Mouse (Mus musculus): Measurements from ENCODE around the gene Pdlim5. TPM values are rescaled to one million over a fixed set of nuclear protein-coding genes. Genes with fewer than 3 reads are reported as not detected.
A peak's percentile ranks its signal among the peaks of the same experiment; 100 is the strongest.

The Pdlim5 gene
- polyA plus RNA-seq, 1 experiment from 2014 or later: 19.2 TPM

DNA sequence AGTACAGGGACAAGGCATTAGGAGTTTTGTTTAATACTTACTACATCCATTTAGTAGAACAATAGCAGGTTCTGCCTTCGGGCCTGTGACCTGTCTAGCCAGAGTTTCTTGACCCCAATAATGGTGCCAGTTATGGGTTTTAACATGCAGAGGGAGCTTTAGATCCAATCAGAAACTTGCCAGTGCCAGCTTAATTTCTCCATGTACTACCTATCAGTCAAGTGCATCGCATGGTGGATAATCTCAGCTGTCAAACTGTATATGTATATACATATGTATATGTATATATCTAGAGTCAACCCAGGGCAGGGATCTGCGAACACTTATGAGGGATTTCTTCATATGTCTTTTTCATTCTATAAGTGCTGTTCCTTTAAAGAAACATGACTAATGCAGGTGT is 61.0 kb downstream of the Pdlim5 start:
- Histone ChIP-seq H3K36me3 (ENCODE audit: control insufficient read depth, insufficient read depth, low read length) (no peaks in the 10 kb centered on the region), H3K4me2 (ENCODE audit: low read length) (no peak overlapping the region), H3K27ac (ENCODE audit: low read depth, low read length) (no peak overlapping the region), H3K9ac (ENCODE audit: low read depth, low read length) (no peak overlapping the region), H3K4me1 (ENCODE audit: control insufficient read depth, insufficient read depth, low read depth, low read length) (no peaks in the 10 kb centered on the region), H3K27me3 (replicated peaks; ENCODE audit: control insufficient read depth, insufficient read depth, low read length) (no peaks in the 10 kb centered on the region), H3K9me3 (ENCODE audit: control insufficient read depth, low read length) (no peaks in the 10 kb centered on the region), H3K4me3 (ENCODE audit: low read length) (no peak overlapping the region)
- no peak for ATAC-seq
- 90% methylated on average over 3 of the region's 3 CpGs for WGBS

DNA sequence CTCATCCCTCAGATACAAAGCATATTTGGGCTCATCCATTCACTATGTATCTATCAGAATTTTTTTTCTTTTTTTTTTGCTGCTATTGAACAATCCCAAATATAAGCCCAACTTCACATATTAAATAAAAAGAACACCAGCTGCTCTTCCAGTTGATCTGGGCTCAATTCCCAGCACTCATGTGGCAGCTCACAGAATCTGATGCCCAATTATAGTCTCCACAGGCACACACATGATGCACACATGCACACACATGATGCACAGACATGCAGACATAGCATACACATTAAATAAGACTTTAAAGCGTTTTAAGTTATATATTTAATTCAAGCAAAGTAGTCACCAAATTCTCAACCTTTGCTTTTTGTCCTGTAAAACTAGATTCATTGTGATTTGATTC is 62.0 kb downstream of the Pdlim5 start:
- no peak overlapping the region for H3K4me3 ChIP-seq (ENCODE audit: low read length)
- no peak for ATAC-seq
- no peak overlapping the region for H3K27ac ChIP-seq (ENCODE audit: low read depth, low read length)
- H3K4me2 ChIP-seq (ENCODE audit: low read length): no peak overlapping the region
- no peaks in the 10 kb centered on the region for H3K4me1 ChIP-seq (ENCODE audit: control insufficient read depth, insufficient read depth, low read depth, low read length)
- H3K9ac ChIP-seq (ENCODE audit: low read depth, low read length): no peak overlapping the region
- no peaks in the 10 kb centered on the region for H3K9me3 ChIP-seq (ENCODE audit: control insufficient read depth, low read length)
- H3K27me3 ChIP-seq (replicated peaks; ENCODE audit: control insufficient read depth, insufficient read depth, low read length): no peaks in the 10 kb centered on the region
- no peaks in the 10 kb centered on the region for H3K36me3 ChIP-seq (ENCODE audit: control insufficient read depth, insufficient read depth, low read length)
- WGBS: 98% methylated on average over 1 of the region's 1 CpGs

GRCm38 (mm10) chr3:142332716-142333115 is 62.8 kb downstream of the Pdlim5 start:
- H3K4me1 ChIP-seq (ENCODE audit: control insufficient read depth, insufficient read depth, low read depth, low read length): no peaks in the 10 kb centered on the region
- no peak overlapping the region for H3K27ac ChIP-seq (ENCODE audit: low read depth, low read length)
- H3K9me3 ChIP-seq (ENCODE audit: control insufficient read depth, low read length): no peaks in the 10 kb centered on the region
- WGBS: 81% methylated on average over 4 of the region's 4 CpGs
- H3K9ac ChIP-seq (ENCODE audit: low read depth, low read length): no peak overlapping the region
- no peak for ATAC-seq
- H3K27me3 ChIP-seq (replicated peaks; ENCODE audit: control insufficient read depth, insufficient read depth, low read length): no peaks in the 10 kb centered on the region
- H3K36me3 ChIP-seq (ENCODE audit: control insufficient read depth, insufficient read depth, low read length): no peaks in the 10 kb centered on the region
- no peak overlapping the region for H3K4me2 ChIP-seq (ENCODE audit: low read length)
- no peak overlapping the region for H3K4me3 ChIP-seq (ENCODE audit: low read length)

DNA sequence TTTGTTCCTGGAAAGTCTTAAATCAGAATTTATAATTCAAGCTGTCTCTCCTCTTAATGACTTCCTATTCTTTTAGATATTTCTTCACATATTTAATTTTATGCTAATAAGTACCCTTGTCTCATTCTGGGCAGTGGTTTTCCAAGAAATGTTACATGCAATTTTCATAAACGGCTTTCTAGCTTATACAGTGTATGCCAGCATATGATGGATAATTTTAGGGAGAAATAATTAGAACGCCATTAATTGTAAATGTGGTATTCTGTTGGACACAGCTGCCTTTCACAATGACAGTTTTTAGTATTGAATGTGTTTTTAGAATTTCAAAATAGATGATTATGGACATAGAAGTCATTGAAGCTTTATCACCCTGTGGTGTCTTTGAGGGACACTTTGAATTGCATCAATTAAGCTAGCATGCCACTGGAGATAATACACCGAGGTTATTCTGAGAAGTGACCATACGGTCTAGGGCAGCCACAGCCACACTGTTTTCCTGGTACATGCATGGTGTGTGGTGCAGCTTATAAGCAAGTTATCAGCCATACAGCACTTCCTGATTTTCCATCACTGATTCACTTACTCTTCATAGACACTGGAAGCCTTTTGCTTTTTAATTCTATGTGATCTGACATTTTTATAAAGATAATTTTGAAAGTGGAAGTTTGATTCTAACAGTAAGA is 63.5 kb downstream of the Pdlim5 start:
- WGBS: 78% methylated on average over 4 of the region's 4 CpGs
- no peak for ATAC-seq
- H3K27ac ChIP-seq (ENCODE audit: low read depth, low read length): no peak overlapping the region

DNA sequence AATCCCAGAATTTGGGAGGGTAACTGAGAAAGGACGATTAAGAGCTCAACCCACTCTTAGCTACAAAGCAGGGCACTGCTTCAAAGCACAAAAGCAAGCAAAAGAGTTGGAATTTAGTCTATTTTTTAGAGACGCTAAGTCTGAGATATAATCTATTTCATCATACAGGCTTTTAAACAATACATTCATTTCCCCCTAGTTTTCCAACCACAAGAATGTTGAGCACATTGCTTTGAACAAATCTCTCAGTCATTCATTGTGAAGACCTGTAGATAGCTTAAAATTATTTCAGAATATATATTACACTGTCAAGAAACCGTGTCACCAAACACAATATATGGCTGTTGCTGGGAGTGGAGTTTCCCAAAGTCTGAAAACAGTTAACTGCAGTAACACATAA is 65.1 kb downstream of the Pdlim5 start:
- 87% methylated on average over 3 of the region's 3 CpGs for WGBS

More for the DNA sequence above, 63.5 kb downstream of the Pdlim5 start:
- no peak overlapping the region for H3K4me2 ChIP-seq (ENCODE audit: low read length)
- H3K27me3 ChIP-seq (replicated peaks; ENCODE audit: control insufficient read depth, insufficient read depth, low read length): no peaks in the 10 kb centered on the region
- no peaks in the 10 kb centered on the region for H3K9me3 ChIP-seq (ENCODE audit: control insufficient read depth, low read length)
- no peaks in the 10 kb centered on the region for H3K4me1 ChIP-seq (ENCODE audit: control insufficient read depth, insufficient read depth, low read depth, low read length)
- H3K4me3 ChIP-seq (ENCODE audit: low read length): no peak overlapping the region
- no peak overlapping the region for H3K9ac ChIP-seq (ENCODE audit: low read depth, low read length)
- no peaks in the 10 kb centered on the region for H3K36me3 ChIP-seq (ENCODE audit: control insufficient read depth, insufficient read depth, low read length)

GRCm38 (mm10) chr3:142323592-142323991 is 71.9 kb downstream of the Pdlim5 start:
- ATAC-seq: no peak
- no peak overlapping the region for H3K4me2 ChIP-seq (ENCODE audit: low read length)
- no peak overlapping the region; the same call in 1 of the 2 replicates for H3K27ac ChIP-seq (ENCODE audit: low read depth, low read length)
- H3K9ac ChIP-seq (ENCODE audit: low read depth, low read length): no peak overlapping the region
- H3K27me3 ChIP-seq (replicated peaks; ENCODE audit: control insufficient read depth, insufficient read depth, low read length): no peaks in the 10 kb centered on the region
- no peaks in the 10 kb centered on the region for H3K9me3 ChIP-seq (ENCODE audit: control insufficient read depth, low read length)
- no peak overlapping the region for H3K4me3 ChIP-seq (ENCODE audit: low read length)
- H3K36me3 ChIP-seq (ENCODE audit: control insufficient read depth, insufficient read depth, low read length): no peaks in the 10 kb centered on the region
- no peaks in the 10 kb centered on the region for H3K4me1 ChIP-seq (ENCODE audit: control insufficient read depth, insufficient read depth, low read depth, low read length)
- WGBS: 77% methylated on average over 6 of the region's 6 CpGs

More for the DNA sequence above, 65.1 kb downstream of the Pdlim5 start:
- Histone ChIP-seq H3K27ac (ENCODE audit: low read depth, low read length) (no peak overlapping the region), H3K36me3 (ENCODE audit: control insufficient read depth, insufficient read depth, low read length) (no peaks in the 10 kb centered on the region), H3K4me2 (ENCODE audit: low read length) (no peak overlapping the region), H3K4me1 (ENCODE audit: control insufficient read depth, insufficient read depth, low read depth, low read length) (no peaks in the 10 kb centered on the region), H3K9me3 (ENCODE audit: control insufficient read depth, low read length) (no peaks in the 10 kb centered on the region), H3K9ac (ENCODE audit: low read depth, low read length) (no peak overlapping the region), H3K4me3 (ENCODE audit: low read length) (no peak overlapping the region), H3K27me3 (replicated peaks; ENCODE audit: control insufficient read depth, insufficient read depth, low read length) (no peaks in the 10 kb centered on the region)
- ATAC-seq: no peak

GRCm38 (mm10) chr3:142321930-142322329 is 73.6 kb downstream of the Pdlim5 start:
- Histone ChIP-seq H3K9me3 (ENCODE audit: control insufficient read depth, low read length) (no peaks in the 10 kb centered on the region), H3K36me3 (ENCODE audit: control insufficient read depth, insufficient read depth, low read length) (no peaks in the 10 kb centered on the region), H3K9ac (ENCODE audit: low read depth, low read length) (no peak overlapping the region), H3K27me3 (replicated peaks; ENCODE audit: control insufficient read depth, insufficient read depth, low read length) (no peaks in the 10 kb centered on the region), H3K4me1 (ENCODE audit: control insufficient read depth, insufficient read depth, low read depth, low read length) (no peaks in the 10 kb centered on the region), H3K4me3 (ENCODE audit: low read length) (no peak overlapping the region), H3K4me2 (ENCODE audit: low read length) (no peak overlapping the region), H3K27ac (ENCODE audit: low read depth, low read length) (no peak overlapping the region)
- ATAC-seq: no peak
- 48% methylated on average over 6 of the region's 6 CpGs for WGBS

GRCm38 (mm10) chr3:142318147-142318546 is 77.3 kb downstream of the Pdlim5 start:
- WGBS: 16% methylated on average over 2 of the region's 2 CpGs
- Histone ChIP-seq H3K9me3 (ENCODE audit: control insufficient read depth, low read length) (no peaks in the 10 kb centered on the region), H3K27me3 (replicated peaks; ENCODE audit: control insufficient read depth, insufficient read depth, low read length) (no peaks in the 10 kb centered on the region), H3K4me1 (ENCODE audit: control insufficient read depth, insufficient read depth, low read depth, low read length) (no peaks in the 10 kb centered on the region), H3K4me2 (ENCODE audit: low read length) (no peak overlapping the region), H3K4me3 (ENCODE audit: low read length) (no peak overlapping the region), H3K9ac (ENCODE audit: low read depth, low read length) (no peak overlapping the region), H3K36me3 (ENCODE audit: control insufficient read depth, insufficient read depth, low read length) (no peaks in the 10 kb centered on the region), H3K27ac (ENCODE audit: low read depth, low read length) (0 out of 2 replicates have a peak overlapping the region, but pooled peaks have one; percentile 3)
- ATAC-seq: peak; percentile 97

DNA sequence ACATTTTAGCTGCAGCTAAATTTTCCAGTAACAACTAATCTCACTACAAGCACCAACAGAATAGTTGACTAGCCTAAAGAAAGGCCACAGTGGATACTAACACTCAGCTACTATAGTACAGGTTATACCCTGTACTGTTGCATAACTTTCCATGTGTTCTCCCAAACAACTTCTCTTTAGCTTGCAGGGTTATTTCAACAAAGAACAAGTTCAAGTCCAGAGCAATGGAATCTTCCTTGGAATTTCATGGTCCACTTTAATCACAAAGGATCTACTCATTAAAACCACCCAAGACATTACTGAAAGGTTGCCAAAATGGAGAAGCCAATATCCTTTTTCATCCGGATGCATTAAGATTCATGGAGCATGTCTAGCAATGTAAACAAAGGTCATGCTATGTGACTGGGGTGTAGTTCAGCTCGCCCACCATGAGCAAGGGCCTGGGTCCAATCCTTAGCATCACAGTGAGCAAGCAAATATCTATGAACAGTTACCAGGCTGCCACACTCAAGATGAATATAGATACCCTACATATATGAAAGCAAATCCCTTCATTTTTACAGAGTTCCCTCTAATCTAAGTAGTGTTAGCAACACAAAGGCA is 79.3 kb downstream of the Pdlim5 start:
- peak; percentile 73 for ATAC-seq
- H3K9me3 ChIP-seq (ENCODE audit: control insufficient read depth, low read length): no peaks in the 10 kb centered on the region
- WGBS: 33% methylated on average over 2 of the region's 2 CpGs

More for the DNA sequence above, 79.3 kb downstream of the Pdlim5 start:
- Histone ChIP-seq H3K4me3 (ENCODE audit: low read length) (no peak overlapping the region), H3K9ac (ENCODE audit: low read depth, low read length) (no peak overlapping the region), H3K27me3 (replicated peaks; ENCODE audit: control insufficient read depth, insufficient read depth, low read length) (no peaks in the 10 kb centered on the region), H3K36me3 (ENCODE audit: control insufficient read depth, insufficient read depth, low read length) (no peaks in the 10 kb centered on the region), H3K27ac (ENCODE audit: low read depth, low read length) (no peak overlapping the region), H3K4me1 (ENCODE audit: control insufficient read depth, insufficient read depth, low read depth, low read length) (no peaks in the 10 kb centered on the region; the same call in 1 of the 2 replicates), H3K4me2 (ENCODE audit: low read length) (no peak overlapping the region)

Data from hindbrain, embryonic 16.5 days (tissue).